In genomic region chr12:111943421-111944064, GRCm38 (mm10) we compare ENCODE assay signal across 8 mouse cellular contexts. TPM values are rescaled to one million over a fixed set of nuclear protein-coding genes. Genes with fewer than 3 reads are reported as not detected.
A peak's percentile ranks its signal among the peaks of the same experiment; 100 is the strongest.
DNase-seq lines count a peak whose midpoint lies in the region; ATAC-seq and TF ChIP-seq lines count a peak whose summit lies in the region.
"Had no signal": no experiment of that assay in that cellular context is flagged by ENCODE, and none has a peak within 500 bp of the region (broad histone marks: within the 10 kb centered on the region; RNA-seq: fewer than 3 reads in every experiment).

No protein-coding gene starts in this region.

- no peaks in the 10 kb centered on the region for H3K36me3 ChIP-seq in erythroblast, embryonic 14.5 days (ENCODE audit: control insufficient read depth)
- H3K36me3 ChIP-seq in limb, embryonic 12.5 days = no peaks in the 10 kb centered on the region
- H3K36me3 ChIP-seq in stomach, embryonic 15.5 days = no peaks in the 10 kb centered on the region

- no peak overlapping the region for H3K4me2 ChIP-seq in limb, embryonic 12.5 days
- peak overlapping the region; percentile 37 for H3K4me2 ChIP-seq in stomach, embryonic 15.5 days

- peaks cover 23% of the 10 kb centered on the region for H3K4me1 ChIP-seq in lung, adult 2 months (ENCODE audit: control insufficient read depth, insufficient read depth, low read length)
- H3K4me1 ChIP-seq in erythroblast, embryonic 14.5 days (ENCODE audit: control insufficient read depth) = peaks cover 51% of the 10 kb centered on the region
- H3K4me1 ChIP-seq in limb, embryonic 12.5 days (replicated peaks) = peaks cover 30% of the 10 kb centered on the region
- H3K4me1 ChIP-seq in stomach, embryonic 15.5 days = peaks cover 34% of the 10 kb centered on the region

- no peaks in the 10 kb centered on the region for H3K9me3 ChIP-seq in erythroblast, embryonic 14.5 days (ENCODE audit: control insufficient read depth, low read length)
- H3K9me3 ChIP-seq in limb, embryonic 12.5 days = no peaks in the 10 kb centered on the region
- H3K9me3 ChIP-seq in stomach, embryonic 15.5 days = no peaks in the 10 kb centered on the region

- DNase-seq in lung, adult 2 months = peak; percentile 32
- no peak for DNase-seq in lung, postnatal 4 days
- no peak for DNase-seq in ovary, postnatal 14 days (ENCODE audit: low spot score)
- DNase-seq in Muller cell, postnatal 12 days (ENCODE audit: inconsistent ontology term) = no peak

- ATAC-seq in limb, embryonic 12.5 days (ENCODE audit: insufficient number of reproducible peaks, insufficient read depth, low FRiP score, low TSS enrichment, low read depth) = no peak
- ATAC-seq in stomach, embryonic 15.5 days (ENCODE audit: insufficient read depth, low FRiP score, low read depth) = no peak

- no peak overlapping the region for H3K4me3 ChIP-seq in lung, adult 2 months (replicated peaks; ENCODE audit: extremely low read depth, low read depth, low read length)
- peak overlapping the region; percentile 62 for H3K4me3 ChIP-seq in erythroblast, embryonic 14.5 days (replicated peaks)
- no peak overlapping the region for H3K4me3 ChIP-seq in limb, embryonic 12.5 days (replicated peaks)
- H3K4me3 ChIP-seq in stomach, embryonic 15.5 days (replicated peaks) = no peak overlapping the region; the same call in 1 of the 2 replicates

- 60% methylated on average over 10 of the region's 10 CpGs for WGBS in lung, adult 2 months
- WGBS in limb, embryonic 12.5 days = 82% methylated on average over 10 of the region's 10 CpGs
- WGBS in stomach, embryonic 15.5 days = 64% methylated on average over 10 of the region's 10 CpGs

- no peak for TF ChIP-seq CTCF in lung, adult 2 months (IDR thresholded peaks at IDR 0.05; ENCODE audit: insufficient read depth, low read length)

- H3K27ac ChIP-seq in limb, embryonic 12.5 days = peak overlapping the region; percentile 59
- H3K27ac ChIP-seq in stomach, embryonic 15.5 days = peak overlapping the region; percentile 75

- no peak overlapping the region for H3K9ac ChIP-seq in limb, embryonic 12.5 days (replicated peaks)
- no peak overlapping the region for H3K9ac ChIP-seq in stomach, embryonic 15.5 days

- TF ChIP-seq POLR2A in lung, adult 2 months (IDR thresholded peaks at IDR 0.05; ENCODE audit: borderline replicate concordance, extremely low read depth, low read depth, low read length) = no peak

- H3K27me3 ChIP-seq in erythroblast, embryonic 14.5 days (ENCODE audit: control insufficient read depth) = no peaks in the 10 kb centered on the region
- H3K27me3 ChIP-seq in limb, embryonic 12.5 days = no peaks in the 10 kb centered on the region
- no peaks in the 10 kb centered on the region for H3K27me3 ChIP-seq in stomach, embryonic 15.5 days (replicated peaks)

RNA-seq across cellular contexts. Expression of gene Atp5mpl, which starts 23.2 kb away (rescaled TPM):
- polyA plus RNA-seq in lung, adult 2 months (2012; rRNA removed) = 10.4 and 20.5 TPM in 2 replicates
- 3.3 and 4.1 TPM in 2 replicates for polyA plus RNA-seq in erythroblast, embryonic 14.5 days (2012)
- polyA plus RNA-seq in limb, embryonic 12.5 days (2016; fragmentation: Nextera tagmentation; extraction: Ambion mirVana) = 648 and 683 TPM in 2 replicates
- 711 and 748 TPM in 2 replicates for polyA plus RNA-seq in stomach, embryonic 15.5 days (2015; fragmentation: Nextera tagmentation; extraction: Ambion mirVana)

RNA-seq across cellular contexts. Expression of gene Tdrd9, which starts 27.8 kb away (rescaled TPM):
- 0.05 and 0.09 TPM in 2 replicates for polyA plus RNA-seq in lung, adult 2 months (2012; rRNA removed)
- polyA plus RNA-seq in erythroblast, embryonic 14.5 days (2012) = not detected in 2 replicates
- polyA plus RNA-seq in limb, embryonic 12.5 days (2016; fragmentation: Nextera tagmentation; extraction: Ambion mirVana) = 0.97 and 1.4 TPM in 2 replicates
- polyA plus RNA-seq in stomach, embryonic 15.5 days (2015; fragmentation: Nextera tagmentation; extraction: Ambion mirVana) = 0.23 and 0.27 TPM in 2 replicates

RNA-seq across cellular contexts. Expression of gene Ppp1r13b, which starts 35.6 kb away (rescaled TPM):
- polyA plus RNA-seq in lung, adult 2 months (2012; rRNA removed) = 32.0 and 34.1 TPM in 2 replicates
- 0.79 and 0.81 TPM in 2 replicates for polyA plus RNA-seq in erythroblast, embryonic 14.5 days (2012)
- 11.5 and 13.0 TPM in 2 replicates for polyA plus RNA-seq in limb, embryonic 12.5 days (2016; fragmentation: Nextera tagmentation; extraction: Ambion mirVana)
- 22.8 and 22.9 TPM in 2 replicates for polyA plus RNA-seq in stomach, embryonic 15.5 days (2015; fragmentation: Nextera tagmentation; extraction: Ambion mirVana)

RNA-seq across cellular contexts. Expression of gene Rd3l, which starts 37.6 kb away (rescaled TPM):
- polyA plus RNA-seq in lung, adult 2 months (2012; rRNA removed) = not detected in 2 replicates
- not detected in 2 replicates for polyA plus RNA-seq in erythroblast, embryonic 14.5 days (2012)
- polyA plus RNA-seq in limb, embryonic 12.5 days (2016; fragmentation: Nextera tagmentation; extraction: Ambion mirVana) = not detected in 2 replicates
- polyA plus RNA-seq in stomach, embryonic 15.5 days (2015; fragmentation: Nextera tagmentation; extraction: Ambion mirVana) = not detected in 2 replicates
- polyA plus RNA-seq: limb, embryonic 14.5 days had no signal

Comparison
In these comparisons a context has a peak if more than half of its experiments do, and no peak if none do; other contexts are left out.
1. RNA of gene Atp5mpl, which starts 23.2 kb away (polyA plus RNA-seq): 711 to 748 TPM in stomach, embryonic 15.5 days and 648 to 683 TPM in limb, embryonic 12.5 days; 10.4 to 20.5 TPM in lung, adult 2 months and 3.3 to 4.1 TPM in erythroblast, embryonic 14.5 days; every median in the first group is over 10 times any median in the second.